Mouse (Mus musculus): ENCODE data around the gene Sdhd. TPM values are rescaled to one million over a fixed set of nuclear protein-coding genes. Genes with fewer than 3 reads are reported as not detected.

The Sdhd gene
- total and polyA plus RNA-seq, 3 experiments: 340 to 375 TPM; not detected in 1

DNA sequence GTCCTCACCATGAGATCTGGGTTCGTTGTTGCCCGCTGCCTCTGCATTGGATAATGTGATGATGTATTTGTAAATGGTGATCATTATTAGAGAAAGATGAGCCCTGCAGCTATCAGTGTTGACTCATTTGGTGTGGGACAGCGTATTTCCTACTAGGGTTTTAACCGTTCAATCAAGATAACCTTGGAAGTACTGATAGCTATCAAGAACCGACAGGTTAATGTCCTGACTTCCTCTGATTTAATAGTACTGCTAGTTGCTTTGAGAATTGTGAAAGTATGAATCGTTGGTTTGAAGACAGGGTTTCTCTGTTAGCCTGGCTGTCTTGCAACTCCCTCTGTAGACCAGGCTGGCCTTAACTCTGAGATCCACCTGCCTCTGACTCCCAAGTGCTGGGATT, 726 bp upstream of the Sdhd start:
- Histone ChIP-seq H3K27ac (ENCODE audit: control insufficient read depth, low read depth, low read length) (peak overlapping the region; percentile 76), H3K36me3 (ENCODE audit: control insufficient read depth in 1 of 2, insufficient read depth in 2 of 2, low read length in 2 of 2) (peaks cover 24 to 28% of the 10 kb centered on the region in 2 experiments), H3K27me3 (ENCODE audit: control insufficient read depth in 1 of 2, insufficient read depth in 2 of 2, low read length in 2 of 2) (no peaks in the 10 kb centered on the region), H3K4me3 (ENCODE audit: control insufficient read depth in 1 of 2, insufficient read depth in 1 of 2, low read depth in 2 of 2, low read length in 2 of 2) (peak overlapping the region; percentile 80 to 88), H3K4me1 (ENCODE audit: control insufficient read depth in 1 of 2, insufficient read depth in 2 of 2, low read length in 2 of 2) (peaks cover 1 to 23% of the 10 kb centered on the region in 2 experiments; a peak in 2 of 4 replicates), H3K9ac (ENCODE audit: control insufficient read depth, low read depth, low read length, poor library complexity, severe bottlenecking) (peak overlapping the region; percentile 89), H3K9me3 (replicated peaks; ENCODE audit: insufficient read depth, low read length) (no peaks in the 10 kb centered on the region), H3K79me2 (ENCODE audit: control insufficient read depth, insufficient read depth, low read length, poor library complexity) (peaks cover 49% of the 10 kb centered on the region)
- TF ChIP-seq MXI1 (IDR thresholded peaks at IDR 0.05; ENCODE audit: low read depth, low read length) (no peak), SMC3 (IDR thresholded peaks at IDR 0.05; ENCODE audit: low read depth, low read length) (no peak), GATA1 (IDR thresholded peaks at IDR 0.05; ENCODE audit: low read depth, low read length) (peak; percentile 63), CHD2 (IDR thresholded peaks at IDR 0.05; ENCODE audit: low read length) (no peak), TAL1 (IDR thresholded peaks at IDR 0.05; ENCODE audit: low read length) (no peak), ZKSCAN1 (IDR thresholded peaks at IDR 0.05; ENCODE audit: low read depth, low read length) (no peak), ZNF384 (IDR thresholded peaks at IDR 0.05; ENCODE audit: low read depth, low read length) (no peak), ETS1 (IDR thresholded peaks at IDR 0.05; ENCODE audit: low read depth, low read length) (no peak), CHD1 (IDR thresholded peaks at IDR 0.05; ENCODE audit: low read depth, low read length) (0 out of 2 replicates have a peak, but pooled peaks have one; percentile 48), POLR2AphosphoS2 (IDR thresholded peaks at IDR 0.05; ENCODE audit: low read length) (no peak; the same call in 1 of the 2 replicates), TCF12 (IDR thresholded peaks at IDR 0.05; ENCODE audit: low read depth, low read length) (no peak), MAZ (IDR thresholded peaks at IDR 0.05; ENCODE audit: low read depth, low read length) (no peak), USF2 (IDR thresholded peaks at IDR 0.05; ENCODE audit: borderline replicate concordance in 1 of 2, insufficient read depth in 1 of 2, low read depth in 1 of 2, low read length in 2 of 2) (no peak)
- DNase-seq (ENCODE audit: low read depth, low spot score): no peak

DNA sequence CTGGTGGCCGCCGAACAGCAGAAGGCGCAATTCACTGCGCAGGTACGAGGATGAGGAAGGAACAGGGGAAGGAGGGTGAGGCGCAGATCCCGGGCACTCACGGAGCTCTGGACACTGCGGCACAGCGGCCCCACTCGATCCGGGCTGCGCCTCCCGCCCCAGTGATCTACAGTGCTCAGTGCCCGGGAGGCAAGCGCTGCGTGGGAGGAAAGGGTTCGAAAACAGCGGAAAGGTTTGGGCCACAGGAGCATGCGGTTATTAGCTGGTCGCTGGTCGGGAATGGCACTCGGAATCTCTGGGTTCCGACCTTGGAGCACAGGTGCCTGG, 349 bp upstream of the Sdhd start:
- TF ChIP-seq MAX (IDR thresholded peaks at IDR 0.05; ENCODE audit: low read length) (no peak), ZKSCAN1 (IDR thresholded peaks at IDR 0.05; ENCODE audit: low read depth, low read length) (no peak), SIN3A (IDR thresholded peaks at IDR 0.05; ENCODE audit: low read length) (peak; percentile 37), TBP (IDR thresholded peaks at IDR 0.05; ENCODE audit: low read depth, low read length) (no peak), POLR2A (IDR thresholded peaks at IDR 0.05; ENCODE audit: control insufficient read depth in 1 of 2, insufficient read depth in 1 of 2, low read depth in 1 of 2, low read length in 2 of 2, poor library complexity in 1 of 2) (peak in 1 of 2 experiments; percentile 88; a peak in 2 of 4 replicates), POLR2AphosphoS5 (IDR thresholded peaks at IDR 0.05; ENCODE audit: borderline replicate concordance, low read depth, low read length) (no peak)
- peak overlapping the region; percentile 89 for H3K9ac ChIP-seq (ENCODE audit: control insufficient read depth, low read depth, low read length, poor library complexity, severe bottlenecking)
- H3K4me1 ChIP-seq (ENCODE audit: control insufficient read depth in 1 of 2, insufficient read depth in 2 of 2, low read length in 2 of 2): peaks cover 1 to 23% of the 10 kb centered on the region in 2 experiments; a peak in 2 of 4 replicates
- H3K27ac ChIP-seq (ENCODE audit: control insufficient read depth, low read depth, low read length): peak overlapping the region; percentile 76
- H3K79me2 ChIP-seq (ENCODE audit: control insufficient read depth, insufficient read depth, low read length, poor library complexity): peaks cover 49% of the 10 kb centered on the region
- no peaks in the 10 kb centered on the region for H3K9me3 ChIP-seq (replicated peaks; ENCODE audit: insufficient read depth, low read length)
- peak overlapping the region; percentile 80 to 88 for H3K4me3 ChIP-seq (ENCODE audit: control insufficient read depth in 1 of 2, insufficient read depth in 1 of 2, low read depth in 2 of 2, low read length in 2 of 2)
- H3K36me3 ChIP-seq (ENCODE audit: control insufficient read depth in 1 of 2, insufficient read depth in 2 of 2, low read length in 2 of 2): peaks cover 27 to 28% of the 10 kb centered on the region in 2 experiments
- H3K27me3 ChIP-seq (ENCODE audit: control insufficient read depth in 1 of 2, insufficient read depth in 2 of 2, low read length in 2 of 2): no peaks in the 10 kb centered on the region
- DNase-seq (ENCODE audit: low read depth, low spot score): no peak

All from MEL (cell line).